Mouse (Mus musculus) splenic B cell, adult 2 months (primary cell): ENCODE data around the gene Samd8.

Experiments used
- DNase-seq: peaks from one replicate; pipeline ENCODE4 v3.0.0-alpha.2; 2011; ENCODE audit warnings: low read depth, low spot score
- H3K27me3 ChIP-seq: 2 replicates; pipeline ENCODE4 v1.6.1; 2012; ENCODE audit warnings: mild to moderate bottlenecking, low read length, moderate library complexity, mixed read lengths; ENCODE audit not compliant: control insufficient read depth, poor library complexity, insufficient read depth, severe bottlenecking
- H3K36me3 ChIP-seq: 2 replicates; pipeline ENCODE4 v1.6.1; 2012; ENCODE audit warnings: mild to moderate bottlenecking, low read length, moderate library complexity, mixed read lengths; ENCODE audit not compliant: control insufficient read depth, poor library complexity, insufficient read depth, severe bottlenecking

Samd8 gene

DNA sequence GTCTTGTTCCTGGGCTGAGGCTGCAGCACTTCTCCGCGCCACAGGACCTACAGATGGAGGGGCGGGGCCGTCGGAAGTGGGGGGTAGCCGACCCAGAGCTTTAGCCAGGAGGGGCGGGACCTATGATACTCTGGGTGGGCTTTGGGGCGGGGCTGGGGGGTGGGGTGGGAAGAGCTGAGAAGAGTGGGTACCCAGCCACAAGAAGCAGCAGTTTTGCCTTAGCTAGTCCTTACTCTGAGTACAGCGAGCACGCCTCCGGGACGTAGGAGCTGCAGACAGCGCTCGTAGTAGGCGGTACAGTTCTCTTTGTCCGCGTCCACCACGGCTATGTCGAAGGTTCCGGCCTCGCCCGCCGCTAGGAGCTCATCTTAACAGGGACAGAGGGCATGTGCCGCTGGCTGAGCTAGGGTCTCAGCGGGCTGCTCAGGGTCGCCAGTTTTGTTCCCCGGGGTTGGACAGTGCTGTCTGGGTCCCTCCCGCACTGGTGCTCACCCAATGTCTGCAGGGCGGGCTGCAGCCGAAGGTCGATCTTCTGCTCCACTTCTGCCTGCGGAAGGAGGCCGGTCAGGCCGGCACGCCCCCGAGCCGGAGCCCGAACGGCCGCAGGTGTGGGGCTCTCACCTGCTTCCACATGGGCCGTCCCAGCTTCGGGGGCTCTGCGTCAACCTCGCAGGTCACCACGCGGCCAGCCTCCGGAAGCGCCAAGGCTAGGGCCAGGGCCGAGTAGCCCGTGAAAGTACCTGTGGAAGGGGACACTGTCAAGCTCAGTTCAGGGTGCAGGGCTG, 97.2 kb downstream of the Samd8 start:
- no peaks in the 10 kb centered on the region for H3K27me3 ChIP-seq
- DNase-seq = peak; percentile 46
- H3K36me3 ChIP-seq = peaks cover 7% of the 10 kb centered on the region
